Mouse (Mus musculus) hindbrain, postnatal 0 days (tissue): Measurements from ENCODE around the gene Pnliprp1. TPM values are rescaled to one million over a fixed set of nuclear protein-coding genes. Genes with fewer than 3 reads are reported as not detected.

Source experiments
- ATAC-seq: fragments of 200-750 bp; cut with Nextera tagmentation; 2 replicates; pipeline ENCODE4 v1.8.0; 2017; ENCODE audit warnings: mild to moderate bottlenecking, moderate TSS enrichment, moderate library complexity
- DNase-seq: peaks from one replicate; pipeline ENCODE4 v3.0.0-alpha.2; 2015; ENCODE audit warnings: low spot score
- H3K27ac ChIP-seq: fragments of 300-500 bp; sonication (generic); 2 replicates; pipeline ENCODE4 v1.5.1; 2014; ENCODE audit warnings: mild to moderate bottlenecking
- H3K27me3 ChIP-seq: fragments of 300-500 bp; sonication (generic); 2 replicates; pipeline ENCODE4 v1.6.1; 2014; ENCODE audit warnings: low read length, mixed read lengths; ENCODE audit not compliant: insufficient read depth
- H3K36me3 ChIP-seq: fragments of 300-500 bp; sonication (generic); 2 replicates; pipeline ENCODE4 v1.6.1; 2014; ENCODE audit warnings: low read length, mixed read lengths; ENCODE audit not compliant: insufficient read depth
- H3K4me1 ChIP-seq: fragments of 300-500 bp; sonication (generic); 2 replicates; pipeline ENCODE4 v1.6.1; 2014; ENCODE audit warnings: antibody characterized with exemption, low read length, mixed read lengths; ENCODE audit not compliant: insufficient read depth
- H3K4me2 ChIP-seq: fragments of 300-500 bp; sonication (generic); 2 replicates; pipeline ENCODE4 v1.6.1; 2014; ENCODE audit warnings: low read depth, mild to moderate bottlenecking, low read length, moderate library complexity, mixed read lengths
- H3K4me3 ChIP-seq: fragments of 300-500 bp; sonication (generic); 2 replicates; pipeline ENCODE4 v1.5.1; 2014; ENCODE audit warnings: low read length
- H3K9ac ChIP-seq: fragments of 300-500 bp; sonication (generic); replicated peaks from 2 replicates; pipeline ENCODE4 v1.6.1; 2014; ENCODE audit warnings: mild to moderate bottlenecking, low read length, moderate library complexity, mixed read lengths
- H3K9me3 ChIP-seq: fragments of 300-500 bp; sonication (generic); 2 replicates; pipeline ENCODE4 v1.6.1; 2016; ENCODE audit warnings: low read length, mixed read lengths
- CTCF ChIP-seq: IDR thresholded peaks from 2 replicates; pipeline ENCODE4 v1.5.1; 2016; ENCODE audit warnings: antibody characterized with exemption, control low read depth, low read depth
- WGBS: fragments of 180-500 bp; shearing (Covaris S2); extraction: QIAGEN DNeasy Blood & Tissue Kit; methylation state at CpG from one replicate; pipeline ENCODE4 v1.1.7; 2014; 5-methylcytosine and 5-hydroxymethylcytosine counted together
- polyA plus RNA-seq: library from polyadenylated mRNA; unstranded; fragments of >200 nt; fragmentation: Nextera tagmentation; extraction: Ambion mirVana; gene quantifications from 2 replicates; pipeline ENCODE4 v1.2.1, GENCODE M21; 2015
- total RNA-seq: library from RNA; depleted of rRNA; stranded (reverse); fragments of >200 nt; gene quantifications from 2 replicates; pipeline ENCODE4 v1.2.3, GENCODE M21; 2014; rRNA removed

Gene Pnliprp1
- total and polyA plus RNA-seq, 2 experiments from 2014 or later = not detected

DNA sequence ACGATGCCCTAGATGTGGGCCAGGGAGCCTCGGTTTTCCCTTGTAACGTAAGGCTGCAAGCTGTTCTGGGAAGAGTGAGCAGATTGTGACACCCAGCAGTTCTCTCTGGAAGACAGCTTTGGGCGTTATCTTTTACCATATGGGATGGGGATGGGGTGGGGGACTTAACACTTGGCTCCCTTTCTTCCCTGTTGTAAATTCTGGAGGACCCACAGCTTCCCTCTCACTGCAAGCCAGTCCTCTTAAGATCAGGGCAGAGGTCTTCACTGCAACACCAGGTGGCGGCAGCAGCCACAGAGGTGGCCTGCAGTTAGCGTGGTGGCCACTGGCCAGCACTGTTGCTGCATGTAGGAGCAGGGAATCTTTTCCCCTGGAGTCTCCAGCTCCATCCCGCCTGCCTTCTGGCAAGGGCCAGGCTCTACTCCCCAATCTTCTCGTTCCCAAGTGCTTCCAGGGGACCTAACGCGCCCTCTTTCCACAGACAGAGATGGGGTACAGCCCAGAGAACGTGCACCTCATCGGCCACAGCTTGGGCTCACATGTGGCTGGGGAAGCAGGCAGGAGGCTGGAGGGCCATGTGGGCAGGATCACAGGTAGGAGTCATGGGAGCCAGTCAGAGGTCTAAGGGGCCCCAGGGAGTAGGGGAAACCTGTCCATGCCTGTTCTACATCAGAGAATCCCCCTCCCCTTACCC lies 34.3 kb downstream of the Pnliprp1 start:
- DNase-seq (peak; percentile 89), ATAC-seq (peak; percentile 89)
- Histone ChIP-seq H3K4me3 (no peak overlapping the region), H3K9me3 (no peaks in the 10 kb centered on the region), H3K27ac (no peak overlapping the region), H3K27me3 (no peaks in the 10 kb centered on the region), H3K4me1 (no peaks in the 10 kb centered on the region), H3K4me2 (no peak overlapping the region), H3K36me3 (no peaks in the 10 kb centered on the region), H3K9ac (no peak overlapping the region)
- WGBS = 15% methylated on average over 12 of the region's 12 CpGs
- TF ChIP-seq CTCF = peak; percentile 98

DNA sequence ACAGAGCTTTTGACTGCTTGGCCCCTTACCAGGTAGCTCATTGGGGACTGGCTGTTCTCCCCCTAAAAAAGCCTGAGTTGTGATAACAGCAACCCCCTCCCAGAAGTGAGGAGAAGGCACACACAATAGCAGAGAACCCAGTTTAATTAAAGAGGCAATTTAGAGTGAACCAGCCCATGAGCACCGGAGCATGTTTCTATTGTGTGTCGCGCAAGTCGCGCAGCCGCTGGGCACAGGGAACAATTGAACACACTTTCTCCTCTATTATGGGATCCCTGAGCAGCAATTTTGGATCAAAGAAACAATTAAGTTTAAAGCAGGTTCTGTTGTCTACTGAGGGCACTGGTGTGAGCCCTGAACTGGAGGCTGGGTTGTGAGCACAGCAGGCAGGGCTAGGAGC lies 38.6 kb downstream of the Pnliprp1 start:
- Histone ChIP-seq H3K4me3 (no peak overlapping the region), H3K4me2 (no peak overlapping the region), H3K27me3 (no peaks in the 10 kb centered on the region), H3K4me1 (no peaks in the 10 kb centered on the region), H3K36me3 (no peaks in the 10 kb centered on the region), H3K27ac (no peak overlapping the region), H3K9me3 (no peaks in the 10 kb centered on the region), H3K9ac (no peak overlapping the region)
- no peak for TF ChIP-seq CTCF
- ATAC-seq (no peak), DNase-seq (no peak)
- WGBS = 34% methylated on average over 6 of the region's 6 CpGs

DNA sequence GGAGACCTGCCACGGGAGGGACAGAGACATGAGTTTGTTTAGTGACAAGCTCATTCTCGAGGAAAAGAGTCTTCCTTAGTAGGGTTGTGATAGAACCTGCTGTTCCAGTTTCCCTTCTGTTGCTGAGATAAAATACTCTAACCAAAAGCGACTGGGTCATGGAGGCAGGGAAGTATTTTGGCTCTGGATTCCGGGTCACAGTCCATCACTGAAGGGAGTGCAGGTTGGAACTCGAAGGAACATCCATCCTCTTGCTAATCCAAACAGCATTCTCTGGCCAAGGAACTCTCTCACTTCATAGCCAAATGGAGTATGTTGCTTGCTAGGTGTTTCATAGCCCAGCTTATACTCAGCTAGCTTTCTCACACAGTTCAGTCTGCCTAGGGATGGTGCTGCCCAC lies 47.8 kb downstream of the Pnliprp1 start:
- Histone ChIP-seq H3K36me3 (no peaks in the 10 kb centered on the region), H3K27ac (no peak overlapping the region), H3K4me2 (no peak overlapping the region), H3K9ac (no peak overlapping the region), H3K4me1 (0 out of 2 replicates have a peak, but pooled peaks cover 2% of the 10 kb centered on the region), H3K4me3 (no peak overlapping the region), H3K27me3 (no peaks in the 10 kb centered on the region), H3K9me3 (no peaks in the 10 kb centered on the region)
- no peak for ATAC-seq
- no peak for DNase-seq
- 76% methylated on average over 5 of the region's 5 CpGs for WGBS
- TF ChIP-seq CTCF = no peak

DNA sequence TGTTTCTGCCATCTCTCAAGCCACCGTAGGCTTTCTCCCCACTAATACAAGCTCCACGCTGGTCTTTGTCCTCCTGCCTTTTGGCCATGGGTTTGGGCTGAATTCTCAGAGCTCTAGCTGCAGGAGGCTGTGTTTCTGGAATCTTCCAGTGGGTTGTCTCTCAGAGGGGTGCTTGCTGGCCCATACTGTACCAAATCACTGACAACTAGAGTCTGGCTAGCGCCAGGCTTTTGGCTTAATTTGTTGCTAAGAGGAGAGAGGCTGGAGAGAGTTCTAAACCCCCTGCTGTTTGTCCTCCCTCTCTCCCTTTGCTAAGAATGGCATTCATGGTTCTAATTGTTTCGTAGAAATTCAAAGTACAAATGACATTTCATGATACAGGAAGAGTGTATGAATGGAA lies 52.9 kb downstream of the Pnliprp1 start:
- H3K27me3 ChIP-seq = no peaks in the 10 kb centered on the region
- DNase-seq (peak; percentile 53), ATAC-seq (peak; percentile 36; the same call in 1 of the 2 replicates)
- no peak for TF ChIP-seq CTCF
- H3K4me1 ChIP-seq = peaks cover 17% of the 10 kb centered on the region
- 26% methylated on average over 4 of the region's 4 CpGs for WGBS
- H3K9ac ChIP-seq = no peak overlapping the region
- H3K4me2 ChIP-seq = no peak overlapping the region
- no peak overlapping the region for H3K4me3 ChIP-seq
- no peaks in the 10 kb centered on the region for H3K36me3 ChIP-seq
- H3K9me3 ChIP-seq = no peaks in the 10 kb centered on the region
- no peak overlapping the region for H3K27ac ChIP-seq

DNA sequence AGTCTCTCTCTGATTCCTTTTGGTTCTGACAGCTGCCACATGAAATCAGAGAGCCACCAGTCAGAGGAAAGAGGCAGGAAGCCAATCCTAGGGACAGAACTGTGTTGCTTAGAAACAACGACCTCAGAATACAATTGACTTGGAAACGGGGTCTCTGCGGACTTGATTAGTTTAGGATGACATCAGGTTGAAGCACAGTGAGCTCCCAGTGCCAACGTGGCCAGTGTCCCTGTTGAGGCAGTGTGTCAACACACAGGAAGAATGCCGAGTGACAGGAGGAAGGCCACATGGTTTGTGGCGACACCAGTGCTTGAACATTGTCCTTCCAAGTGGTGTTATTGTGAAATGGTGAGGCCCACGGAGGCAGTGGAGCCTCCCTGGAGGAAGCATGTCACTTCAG lies 55.3 kb downstream of the Pnliprp1 start:
- TF ChIP-seq CTCF = no peak
- no peak overlapping the region for H3K9ac ChIP-seq
- WGBS = 16% methylated on average over 7 of the region's 7 CpGs

DNA sequence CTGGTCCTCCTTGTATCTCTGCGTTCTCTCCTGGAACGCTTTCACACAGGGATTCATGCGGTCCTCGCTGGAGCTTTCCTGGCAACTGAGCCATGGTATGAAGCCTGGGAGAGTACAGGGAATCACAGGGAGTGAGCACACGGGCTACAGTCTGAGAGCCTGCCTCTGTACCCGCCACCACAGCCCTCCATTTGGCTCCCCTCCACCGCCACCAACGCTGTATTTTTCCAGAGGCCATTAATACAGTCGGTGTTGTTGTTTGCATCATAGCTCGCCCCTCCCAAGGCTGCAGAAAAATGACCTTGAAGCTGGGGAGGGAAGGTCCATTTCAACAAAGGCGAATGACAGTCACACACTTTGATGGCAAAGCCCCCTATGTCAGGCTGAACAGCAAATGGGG lies 60.5 kb downstream of the Pnliprp1 start:
- 45% methylated on average over 11 of the region's 11 CpGs for WGBS
- Histone ChIP-seq H3K4me2 (no peak overlapping the region), H3K27me3 (no peaks in the 10 kb centered on the region), H3K27ac (no peak overlapping the region), H3K4me3 (no peak overlapping the region), H3K36me3 (no peaks in the 10 kb centered on the region), H3K9me3 (no peaks in the 10 kb centered on the region), H3K9ac (no peak overlapping the region), H3K4me1 (peaks cover 8% of the 10 kb centered on the region)
- peak; percentile 24 for DNase-seq
- ATAC-seq = no peak
- TF ChIP-seq CTCF = no peak

More for the DNA sequence above, 55.3 kb downstream of the Pnliprp1 start:
- peak; percentile 89 for ATAC-seq
- Histone ChIP-seq H3K9me3 (no peaks in the 10 kb centered on the region), H3K4me2 (no peak overlapping the region), H3K4me3 (no peak overlapping the region), H3K27ac (peak overlapping the region; percentile 29; the same call in 1 of the 2 replicates), H3K36me3 (no peaks in the 10 kb centered on the region), H3K4me1 (peaks cover 20% of the 10 kb centered on the region), H3K27me3 (no peaks in the 10 kb centered on the region)
- peak; percentile 80 for DNase-seq

Other genes starting within 250 kb of the Pnliprp1 start
- not detected in 2 replicates for gene Ccdc172, start 216.9 kb upstream of the Pnliprp1 start, total RNA-seq
- not detected in 2 replicates for gene Ccdc172, start 216.9 kb upstream of the Pnliprp1 start, polyA plus RNA-seq
- gene Pnlip, start 76.4 kb upstream of the Pnliprp1 start, total RNA-seq = 0.65 and 1.3 TPM in 2 replicates
- gene Pnlip, start 76.4 kb upstream of the Pnliprp1 start, polyA plus RNA-seq = 1.4 and 1.5 TPM in 2 replicates
- gene Pnliprp2, start 30.8 kb downstream of the Pnliprp1 start, total RNA-seq = not detected in 2 replicates
- not detected in 2 replicates for gene Pnliprp2, start 30.8 kb downstream of the Pnliprp1 start, polyA plus RNA-seq
- gene 1700019N19Rik, start 65.6 kb downstream of the Pnliprp1 start, total RNA-seq = not detected in 2 replicates
- not detected in 2 replicates for gene 1700019N19Rik, start 65.6 kb downstream of the Pnliprp1 start, polyA plus RNA-seq
- 1.5 and 2.0 TPM in 2 replicates for gene Eno4, start 214.5 kb downstream of the Pnliprp1 start, total RNA-seq
- gene Eno4, start 214.5 kb downstream of the Pnliprp1 start, polyA plus RNA-seq = 1.3 and 1.5 TPM in 2 replicates
- gene Hspa12a, start 214.8 kb downstream of the Pnliprp1 start, total RNA-seq = 70.8 and 84.6 TPM in 2 replicates
- gene Hspa12a, start 214.8 kb downstream of the Pnliprp1 start, polyA plus RNA-seq = 52.8 and 56.1 TPM in 2 replicates